Mouse (Mus musculus): ENCODE results near the gene Nrxn3.

Gene Nrxn3

GRCm38 (mm10) chr12:90095754-90096153 lies 1373.1 kb downstream of the Nrxn3 start:
- no peak for DNase-seq (ENCODE audit: low spot score in 2 of 2)

DNA sequence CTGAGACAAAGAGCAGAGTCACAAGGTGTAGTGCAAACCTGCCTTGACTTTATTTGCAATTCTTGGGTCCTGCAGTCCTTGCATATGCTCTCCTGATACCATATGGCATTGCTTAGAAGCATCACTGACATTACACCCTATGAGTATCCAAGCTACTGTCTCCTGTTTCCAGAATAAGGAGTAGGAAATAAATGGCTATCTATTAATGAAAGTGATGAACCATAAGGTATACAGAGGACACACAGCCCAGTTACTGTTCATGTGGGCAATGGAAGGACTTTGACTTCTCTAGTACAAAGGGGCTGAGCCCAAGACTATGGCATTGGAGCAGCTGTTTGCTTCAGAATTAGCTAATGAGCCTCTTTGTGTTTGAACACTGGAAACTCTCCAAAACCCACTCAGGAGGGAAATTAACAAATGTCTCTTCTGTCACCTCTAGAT lies 1390.7 kb downstream of the Nrxn3 start:
- no peak for DNase-seq (ENCODE audit: low spot score in 2 of 2)

DNA sequence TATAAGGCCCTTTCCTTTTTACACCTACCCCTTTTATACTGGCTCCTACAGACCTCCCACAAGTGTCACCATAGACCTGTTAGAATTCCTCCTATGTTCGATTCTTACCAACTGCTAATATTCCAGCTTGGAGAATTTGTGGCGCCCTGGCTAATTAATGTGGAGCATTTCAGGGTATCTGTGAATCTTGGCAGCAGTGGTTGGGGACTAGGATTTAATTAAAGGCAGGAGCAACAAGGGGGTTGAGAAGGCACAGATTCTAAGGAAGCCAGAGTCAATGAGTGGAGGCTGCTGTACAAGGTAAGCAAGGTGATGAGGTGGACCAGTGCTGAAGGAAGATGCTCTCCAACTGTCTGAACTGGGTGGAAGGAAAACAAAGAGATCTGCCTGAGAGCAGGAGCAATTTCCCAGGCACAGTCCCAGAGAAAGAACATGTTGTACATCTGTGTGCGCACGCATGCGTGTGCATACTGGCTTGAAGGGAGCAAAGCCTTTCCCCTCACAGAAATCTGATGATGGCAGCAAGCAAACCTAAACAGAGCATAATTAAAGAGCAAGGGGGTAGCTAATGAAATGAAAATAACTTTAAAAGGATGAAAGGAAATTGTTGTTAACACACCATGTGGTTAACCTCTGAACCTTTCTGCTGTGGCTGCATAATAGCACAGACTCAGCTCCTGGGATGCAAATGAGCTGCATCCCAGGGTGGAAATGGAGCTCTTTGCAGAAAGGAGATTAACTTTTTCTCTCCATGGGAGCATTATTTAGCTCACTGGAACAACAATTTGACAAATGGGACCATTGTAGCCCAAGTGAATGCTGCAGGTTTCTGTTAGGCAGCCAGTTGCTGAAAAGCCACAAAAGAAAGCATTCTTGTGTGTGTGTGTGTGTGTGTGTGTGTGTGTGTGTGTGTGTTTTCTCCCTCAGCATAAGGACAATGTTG lies 1409.5 kb downstream of the Nrxn3 start:
- DNase-seq (ENCODE audit: low spot score in 2 of 2) = no peak

GRCm38 (mm10) chr12:90142011-90142410 lies 1419.3 kb downstream of the Nrxn3 start:
- DNase-seq (ENCODE audit: low spot score in 2 of 2) = no peak

- DNase-seq (ENCODE audit: low spot score in 2 of 2) = no peak
Observed at GRCm38 (mm10) chr12:90144247-90144646, 1421.6 kb downstream of the Nrxn3 start.

GRCm38 (mm10) chr12:90158131-90158772 lies 1435.6 kb downstream of the Nrxn3 start:
- DNase-seq (ENCODE audit: low spot score in 2 of 2) = no peak

DNA sequence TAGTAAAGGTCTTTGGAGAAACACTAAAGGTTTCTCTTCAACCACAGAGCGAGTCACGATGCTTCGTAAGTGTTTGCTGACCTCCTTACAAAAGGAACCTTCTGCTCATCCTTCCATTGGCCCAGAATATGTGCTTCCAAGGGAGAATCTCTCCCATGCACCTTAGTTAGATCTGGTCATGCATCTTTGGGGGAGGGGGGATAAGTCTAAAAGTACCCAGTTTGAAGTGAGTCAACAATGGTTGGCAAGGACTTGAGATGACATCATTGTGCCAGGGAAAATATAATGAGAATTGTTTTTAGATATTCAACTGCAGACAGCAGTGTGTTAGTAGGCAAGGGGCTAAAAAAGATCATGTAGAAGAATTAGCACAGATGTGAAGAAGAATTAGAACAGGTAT lies 1437.2 kb downstream of the Nrxn3 start:
- DNase-seq (ENCODE audit: low spot score in 2 of 2) = no peak

DNA sequence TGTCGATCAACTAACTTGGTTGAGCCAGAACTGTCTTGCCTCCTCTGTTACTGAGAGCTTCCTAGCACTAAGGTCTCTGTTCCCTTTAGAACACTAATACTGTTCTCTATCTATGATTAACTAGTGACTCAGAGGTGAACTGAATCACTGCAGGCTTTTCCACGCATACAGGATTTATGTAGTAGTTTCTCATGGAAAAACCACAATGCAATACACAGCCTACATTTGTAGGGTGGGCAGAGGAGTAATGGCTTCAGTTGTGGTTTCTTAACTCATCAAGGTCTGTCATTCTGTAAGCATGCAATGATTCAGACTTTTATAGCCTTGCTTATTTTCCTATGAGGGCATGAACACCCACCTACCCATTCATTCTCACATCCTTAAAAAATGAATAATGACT lies 1443.4 kb downstream of the Nrxn3 start:
- DNase-seq (ENCODE audit: low spot score in 2 of 2) = no peak

- no peak for DNase-seq (ENCODE audit: low spot score in 2 of 2)
Observed at GRCm38 (mm10) chr12:90181566-90181965, 1458.9 kb downstream of the Nrxn3 start.

- no peak for DNase-seq (ENCODE audit: low spot score in 2 of 2)
Observed at GRCm38 (mm10) chr12:90183021-90183420, 1460.3 kb downstream of the Nrxn3 start.

DNA sequence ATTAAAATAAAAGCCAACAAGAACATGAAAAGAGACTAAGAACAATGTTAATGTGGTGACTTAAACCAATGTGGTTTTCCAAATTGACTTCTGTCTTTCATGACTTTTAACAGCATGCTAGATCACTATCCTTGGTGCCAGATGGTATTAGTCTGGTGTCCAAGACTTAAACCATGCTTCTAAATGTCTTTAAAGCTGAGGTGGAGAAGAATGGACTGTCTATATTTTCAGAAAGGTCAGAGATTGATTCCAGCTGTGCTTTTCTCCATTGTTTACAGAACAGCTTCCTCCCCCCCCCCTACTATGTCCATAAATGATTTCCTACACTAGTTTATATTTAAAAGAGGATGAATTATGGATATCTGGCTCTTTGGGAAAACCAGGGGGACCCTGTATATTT lies 1473.5 kb downstream of the Nrxn3 start:
- no peak for DNase-seq (ENCODE audit: low spot score in 2 of 2)

GRCm38 (mm10) chr12:90197994-90198393 lies 1475.3 kb downstream of the Nrxn3 start:
- no peak for DNase-seq (ENCODE audit: low spot score in 2 of 2)

- DNase-seq (ENCODE audit: low spot score in 2 of 2) = no peak
Observed at GRCm38 (mm10) chr12:90202501-90202900, 1479.8 kb downstream of the Nrxn3 start.

GRCm38 (mm10) chr12:90211410-90211809 lies 1488.7 kb downstream of the Nrxn3 start:
- no peak for DNase-seq (ENCODE audit: low spot score in 2 of 2)

- no peak for DNase-seq (ENCODE audit: low spot score in 2 of 2)
Observed at GRCm38 (mm10) chr12:90217060-90217459, 1494.4 kb downstream of the Nrxn3 start.

- no peak for DNase-seq (ENCODE audit: low spot score in 2 of 2)
Observed at GRCm38 (mm10) chr12:90229062-90229461, 1506.4 kb downstream of the Nrxn3 start.

GRCm38 (mm10) chr12:90236093-90236492 lies 1513.4 kb downstream of the Nrxn3 start:
- no peak for DNase-seq (ENCODE audit: low spot score in 2 of 2)

- no peak for DNase-seq (ENCODE audit: low spot score in 2 of 2)
Observed at GRCm38 (mm10) chr12:90260301-90260700, 1537.6 kb downstream of the Nrxn3 start.

- DNase-seq (ENCODE audit: low spot score in 2 of 2) = no peak
Observed at GRCm38 (mm10) chr12:90268111-90268510, 1545.4 kb downstream of the Nrxn3 start.

DNA sequence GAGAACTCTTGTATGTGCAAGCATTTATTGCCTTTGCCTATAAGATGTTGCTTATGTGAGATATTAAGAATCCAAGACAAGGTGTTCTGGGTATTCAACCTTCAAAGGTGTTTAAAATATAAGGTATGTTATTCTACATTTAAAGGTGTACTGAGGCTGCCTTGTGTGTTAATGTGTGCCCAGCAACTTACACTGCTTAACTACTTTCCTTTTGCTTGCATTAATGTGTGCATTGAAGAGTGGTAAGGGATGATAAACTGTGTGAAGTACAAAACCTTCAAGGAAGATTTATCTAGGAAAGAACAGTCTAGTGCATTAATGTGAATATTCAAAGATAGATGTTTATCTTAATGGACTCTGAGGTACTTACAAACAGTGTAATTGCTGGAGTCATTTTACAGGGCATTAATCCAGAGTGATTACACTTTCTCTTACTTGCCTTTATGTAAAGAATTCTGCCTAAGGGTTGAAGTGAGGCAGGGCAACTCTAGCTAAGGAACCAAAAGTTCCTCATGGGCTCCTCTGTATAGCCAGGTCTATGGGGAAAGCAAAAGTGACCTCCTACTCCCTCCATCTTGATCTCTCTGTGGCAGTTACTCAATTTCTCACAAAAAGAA lies 1548.2 kb downstream of the Nrxn3 start:
- no peak for DNase-seq (ENCODE audit: low spot score in 2 of 2)

DNA sequence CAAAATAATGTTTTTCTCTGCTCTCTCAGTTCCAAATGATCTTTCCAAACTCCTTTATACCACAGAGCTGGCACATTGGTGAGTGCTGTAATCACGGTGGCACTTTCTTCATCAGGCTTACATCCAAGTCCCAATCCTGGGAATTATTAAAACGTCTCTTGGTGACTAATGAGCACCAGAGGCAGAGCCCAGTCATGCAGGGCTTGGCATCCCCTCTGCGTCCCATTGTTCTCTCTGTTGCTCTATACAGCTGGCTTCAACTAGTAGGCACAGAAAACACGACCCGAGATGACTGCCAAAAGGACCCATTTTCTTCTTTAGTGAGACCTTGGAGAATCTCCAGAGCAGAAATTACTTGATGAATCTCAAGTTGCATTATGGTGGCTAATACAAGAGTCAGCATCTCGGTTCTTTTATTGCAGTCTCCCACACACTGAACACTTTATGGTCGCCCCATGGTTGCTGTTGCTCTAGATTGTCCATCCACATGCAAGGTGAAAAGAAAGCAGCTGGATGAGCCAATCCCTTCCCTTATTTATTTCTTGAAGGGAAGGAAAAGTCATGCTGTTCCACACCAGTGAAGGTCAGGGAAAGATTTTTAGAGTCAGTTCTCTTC lies 1552.1 kb downstream of the Nrxn3 start:
- DNase-seq (ENCODE audit: low spot score in 2 of 2) = no peak

- DNase-seq (ENCODE audit: low spot score in 2 of 2) = no peak
Observed at GRCm38 (mm10) chr12:90281236-90281635, 1558.6 kb downstream of the Nrxn3 start.

All from heart, adult 9 months (tissue).